Comparison of ENCODE assay signal across 22 mouse cellular contexts in genomic region chr3:15186731-15187130, GRCm38 (mm10).
DNase-seq lines count a peak whose midpoint lies in the region; TF ChIP-seq lines count a peak whose summit lies in the region.
"Had no signal": no experiment of that assay in that cellular context is flagged by ENCODE, and none has a peak within 500 bp of the region (broad histone marks: within the 10 kb centered on the region; RNA-seq: fewer than 3 reads in every experiment).

No protein-coding gene starts in this region.

- DNase-seq in adrenal gland, adult (ENCODE audit: inconsistent age in 2 of 2, low spot score in 1 of 2), result peak; percentile 21 to 70
- DNase-seq in adrenal gland, postnatal 10 days, result no peak
- peak; percentile 9 for DNase-seq in cerebellum, adult 9-10 months
- DNase-seq in cerebellum, postnatal 4 days (ENCODE audit: low spot score in 2 of 2), result no peak
- DNase-seq in lung, postnatal 36 days, result peak; percentile 7
- no peak for DNase-seq in lung, adult 18-20 months
- DNase-seq in telencephalon, adult 2 months (ENCODE audit: low read depth, low spot score), result peak; percentile 15
- no peak for DNase-seq in gastrocnemius, adult 2 months
- DNase-seq: cerebellum, adult 18-20 months; heart, adult 2 months; heart, postnatal 10 days; kidney, adult 9 months; kidney, postnatal 14 days; layer of hippocampus, adult 9-11 months; right cerebral cortex, postnatal 25 days; thymus, postnatal 14 days had no signal

- TF ChIP-seq CTCF in gastrocnemius, adult 2 months (IDR thresholded peaks at IDR 0.05), result no peak

- H3K4me3 ChIP-seq in gastrocnemius, adult 2 months, result no peak overlapping the region
- H3K4me3 ChIP-seq: embryonic facial prominence, embryonic 12.5 days; erythroblast, embryonic 14.5 days; forebrain, embryonic 13.5 days; heart, adult 2 months; heart, embryonic 13.5 days; stomach, embryonic 15.5 days had no signal

- H3K27ac ChIP-seq in gastrocnemius, adult 2 months, result no peak overlapping the region
- H3K27ac ChIP-seq: embryonic facial prominence, embryonic 12.5 days; forebrain, embryonic 13.5 days; heart, adult 2 months; heart, embryonic 13.5 days; hindbrain, embryonic 14.5 days; stomach, embryonic 15.5 days had no signal

- intact Hi-C loops in gastrocnemius, adult 2 months (cut with DNase I), result no loop called here

Comparison
In these comparisons a context has a peak if more than half of its experiments do, and no peak if none do; other contexts are left out.
1. DNase-seq: peak in adrenal gland, adult (2 of 2), cerebellum, adult 9-10 months (single experiment), lung, postnatal 36 days (single experiment) and telencephalon, adult 2 months (single experiment); none in adrenal gland, postnatal 10 days (single experiment), cerebellum, postnatal 4 days (0 of 2), lung, adult 18-20 months (0 of 2) and gastrocnemius, adult 2 months (single experiment).